Mouse (Mus musculus) cerebellum, adult 8-10 months (tissue): ENCODE data around the gene Ppil6.

Experiments used
- DNase-seq: peaks from one replicate; pipeline ENCODE4 v3.0.0; 2022

The Ppil6 gene

GRCm38 (mm10) chr10:41536714-41537113 is 46.5 kb downstream of the Ppil6 start:
- DNase-seq = no peak

- DNase-seq = no peak
Measured at GRCm38 (mm10) chr10:41537226-41537982, 47.2 kb downstream of the Ppil6 start.

- DNase-seq = no peak
Measured at GRCm38 (mm10) chr10:41537983-41538330, 47.7 kb downstream of the Ppil6 start.

- DNase-seq = no peak
Measured at GRCm38 (mm10) chr10:41538986-41539385, 48.7 kb downstream of the Ppil6 start.

GRCm38 (mm10) chr10:41542057-41542456 is 51.8 kb downstream of the Ppil6 start:
- no peak for DNase-seq

GRCm38 (mm10) chr10:41543439-41543838 is 53.2 kb downstream of the Ppil6 start:
- no peak for DNase-seq

GRCm38 (mm10) chr10:41543844-41544243 is 53.6 kb downstream of the Ppil6 start:
- no peak for DNase-seq

GRCm38 (mm10) chr10:41544481-41545190 is 54.4 kb downstream of the Ppil6 start:
- no peak for DNase-seq

- no peak for DNase-seq
Measured at GRCm38 (mm10) chr10:41545224-41545755, 55.1 kb downstream of the Ppil6 start.

GRCm38 (mm10) chr10:41546396-41547165 is 56.3 kb downstream of the Ppil6 start:
- DNase-seq = no peak

GRCm38 (mm10) chr10:41550711-41551110 is 60.5 kb downstream of the Ppil6 start:
- DNase-seq = no peak

- DNase-seq = no peak
Measured at GRCm38 (mm10) chr10:41552319-41552718, 62.1 kb downstream of the Ppil6 start.

GRCm38 (mm10) chr10:41552847-41553589 is 62.8 kb downstream of the Ppil6 start:
- DNase-seq = no peak

GRCm38 (mm10) chr10:41553711-41554110 is 63.5 kb downstream of the Ppil6 start:
- DNase-seq = no peak

- DNase-seq = no peak
Measured at GRCm38 (mm10) chr10:41555081-41555480, 64.8 kb downstream of the Ppil6 start.

GRCm38 (mm10) chr10:41558401-41558800 is 68.2 kb downstream of the Ppil6 start:
- DNase-seq = no peak

GRCm38 (mm10) chr10:41561701-41562395 is 71.6 kb downstream of the Ppil6 start:
- no peak for DNase-seq
